Mouse (Mus musculus): ENCODE measurements around the gene Gm28710.

DNA sequence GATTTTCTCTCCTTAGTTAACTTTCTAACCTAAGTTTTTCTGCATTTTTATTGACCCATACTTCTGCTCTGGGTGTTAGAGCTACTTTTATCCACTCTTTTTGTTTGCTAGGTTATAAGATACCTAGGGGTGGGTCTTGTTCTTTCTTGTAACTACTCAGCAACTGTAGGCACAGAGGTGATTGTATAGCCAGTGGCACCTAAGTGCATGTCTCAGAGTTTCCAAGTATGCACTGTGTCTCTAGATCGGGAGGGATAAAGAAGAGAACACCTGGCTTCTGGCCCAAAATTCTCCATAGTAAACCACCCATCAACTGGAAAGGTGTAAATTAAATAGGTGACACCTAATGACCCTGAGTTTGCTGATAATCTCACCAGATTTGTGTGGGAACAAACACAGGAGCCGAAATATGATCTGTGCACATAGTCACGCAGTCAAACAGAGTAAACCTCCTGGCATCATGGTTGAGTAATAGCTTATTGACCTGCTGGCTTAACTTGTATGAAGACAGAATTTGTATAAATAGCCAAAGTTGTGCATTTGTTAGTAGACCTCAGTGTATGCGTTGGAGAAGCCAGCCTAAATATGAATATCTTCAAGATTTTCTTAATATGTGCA is at the start of gene Gm28710:
- TF ChIP-seq CTCF (IDR thresholded peaks at IDR 0.05; ENCODE audit: low read depth) (no peak), EP300 (IDR thresholded peaks at IDR 0.05; ENCODE audit: low read depth) (no peak)

Measured in liver, postnatal 0 days (tissue).